Mouse (Mus musculus): Measurements from ENCODE around the gene Cfdp1. TPM values are rescaled to one million over a fixed set of nuclear protein-coding genes. Genes with fewer than 3 reads are reported as not detected.

Cfdp1 gene
- polyA plus RNA-seq, 2 experiments: 129 to 210 TPM

GRCm38 (mm10) chr8:111720115-111720544 is 134.0 kb downstream of the Cfdp1 start:
- DNase-seq (ENCODE audit: low spot score) (no peak), ATAC-seq (ENCODE audit: low FRiP score, low read depth) (no peak)
- H3K4me3 ChIP-seq (replicated peaks; ENCODE audit: low read length): no peak overlapping the region
- H3K9me3 ChIP-seq (ENCODE audit: control insufficient read depth, low read length): no peaks in the 10 kb centered on the region
- H3K4me2 ChIP-seq (replicated peaks; ENCODE audit: low read depth, low read length, severe bottlenecking): no peak overlapping the region
- WGBS: 68% methylated on average over 4 of the region's 4 CpGs
- TF ChIP-seq POLR2A (IDR thresholded peaks at IDR 0.05; ENCODE audit: borderline replicate concordance, extremely low read depth, insufficient read depth, insufficient read length): no peak
- no peaks in the 10 kb centered on the region for H3K27me3 ChIP-seq (ENCODE audit: control insufficient read depth, insufficient read depth, low read length)
- H3K4me1 ChIP-seq (ENCODE audit: control insufficient read depth, insufficient read depth, low read length): peaks cover 18% of the 10 kb centered on the region
- peaks cover 45% of the 10 kb centered on the region for H3K36me3 ChIP-seq (ENCODE audit: control insufficient read depth, insufficient read depth, low read length)
- no peak overlapping the region for H3K27ac ChIP-seq (replicated peaks; ENCODE audit: low read depth, low read length)
- H3K9ac ChIP-seq (ENCODE audit: low read depth, low read length, severe bottlenecking): no peak overlapping the region

GRCm38 (mm10) chr8:111718937-111719336 is 135.2 kb downstream of the Cfdp1 start:
- Histone ChIP-seq H3K4me1 (ENCODE audit: control insufficient read depth, insufficient read depth, low read length) (peaks cover 18% of the 10 kb centered on the region), H3K9me3 (ENCODE audit: control insufficient read depth, low read length) (no peaks in the 10 kb centered on the region), H3K9ac (ENCODE audit: low read depth, low read length, severe bottlenecking) (no peak overlapping the region), H3K36me3 (ENCODE audit: control insufficient read depth, insufficient read depth, low read length) (peaks cover 57% of the 10 kb centered on the region), H3K27ac (replicated peaks; ENCODE audit: low read depth, low read length) (no peak overlapping the region), H3K4me3 (replicated peaks; ENCODE audit: low read length) (no peak overlapping the region), H3K27me3 (ENCODE audit: control insufficient read depth, insufficient read depth, low read length) (no peaks in the 10 kb centered on the region), H3K4me2 (replicated peaks; ENCODE audit: low read depth, low read length, severe bottlenecking) (no peak overlapping the region)
- ATAC-seq (ENCODE audit: low FRiP score, low read depth) (no peak), DNase-seq (ENCODE audit: low spot score) (no peak)
- WGBS: 62% methylated on average over 5 of the region's 5 CpGs
- no peak for TF ChIP-seq POLR2A (IDR thresholded peaks at IDR 0.05; ENCODE audit: borderline replicate concordance, extremely low read depth, insufficient read depth, insufficient read length)

Other genes with a start within 250 kb of the Cfdp1 start
- 0.77 and 1.1 TPM in 2 replicates for gene Ldhd, start 223.9 kb downstream of the Cfdp1 start, polyA plus RNA-seq (2012; rRNA removed)
- 0.35 and 0.74 TPM in 2 replicates for gene Ldhd, start 223.9 kb downstream of the Cfdp1 start, polyA plus RNA-seq (2014; fragmentation: Nextera tagmentation; extraction: Ambion mirVana)
- 18.3 and 20.8 TPM in 2 replicates for gene Zfp1, start 210.9 kb downstream of the Cfdp1 start, polyA plus RNA-seq (2012; rRNA removed)
- gene Zfp1, start 210.9 kb downstream of the Cfdp1 start, polyA plus RNA-seq (2014; fragmentation: Nextera tagmentation; extraction: Ambion mirVana): 20.7 and 24.7 TPM in 2 replicates
- 0.10 and 0.91 TPM in 2 replicates for gene Ctrb1, start 163.3 kb downstream of the Cfdp1 start, polyA plus RNA-seq (2012; rRNA removed)
- not detected in 2 replicates for gene Ctrb1, start 163.3 kb downstream of the Cfdp1 start, polyA plus RNA-seq (2014; fragmentation: Nextera tagmentation; extraction: Ambion mirVana)
- gene Bcar1, start 110.5 kb downstream of the Cfdp1 start, polyA plus RNA-seq (2012; rRNA removed): 55.5 and 79.4 TPM in 2 replicates
- gene Bcar1, start 110.5 kb downstream of the Cfdp1 start, polyA plus RNA-seq (2014; fragmentation: Nextera tagmentation; extraction: Ambion mirVana): 40.7 and 45.4 TPM in 2 replicates
- 5.8 and 7.0 TPM in 2 replicates for gene Tmem170, start 22.5 kb upstream of the Cfdp1 start, polyA plus RNA-seq (2012; rRNA removed)
- 4.0 and 5.1 TPM in 2 replicates for gene Tmem170, start 22.5 kb upstream of the Cfdp1 start, polyA plus RNA-seq (2014; fragmentation: Nextera tagmentation; extraction: Ambion mirVana)
- gene Chst5, start 56.2 kb upstream of the Cfdp1 start, polyA plus RNA-seq (2012; rRNA removed): 11.7 and 17.0 TPM in 2 replicates
- 12.1 and 12.2 TPM in 2 replicates for gene Chst5, start 56.2 kb upstream of the Cfdp1 start, polyA plus RNA-seq (2014; fragmentation: Nextera tagmentation; extraction: Ambion mirVana)
- gene Tmem231, start 79.6 kb upstream of the Cfdp1 start, polyA plus RNA-seq (2012; rRNA removed): 16.3 and 19.8 TPM in 2 replicates
- 15.7 and 17.9 TPM in 2 replicates for gene Tmem231, start 79.6 kb upstream of the Cfdp1 start, polyA plus RNA-seq (2014; fragmentation: Nextera tagmentation; extraction: Ambion mirVana)
- 55.6 and 56.6 TPM in 2 replicates for gene Gabarapl2, start 86.4 kb upstream of the Cfdp1 start, polyA plus RNA-seq (2012; rRNA removed)
- gene Gabarapl2, start 86.4 kb upstream of the Cfdp1 start, polyA plus RNA-seq (2014; fragmentation: Nextera tagmentation; extraction: Ambion mirVana): 148 and 163 TPM in 2 replicates
- 11.4 and 12.2 TPM in 2 replicates for gene Adat1, start 138.0 kb upstream of the Cfdp1 start, polyA plus RNA-seq (2012; rRNA removed)
- gene Adat1, start 138.0 kb upstream of the Cfdp1 start, polyA plus RNA-seq (2014; fragmentation: Nextera tagmentation; extraction: Ambion mirVana): 6.1 and 6.8 TPM in 2 replicates
- gene Kars, start 157.0 kb upstream of the Cfdp1 start, polyA plus RNA-seq (2012; rRNA removed): 99.2 and 124 TPM in 2 replicates
- 204 and 207 TPM in 2 replicates for gene Kars, start 157.0 kb upstream of the Cfdp1 start, polyA plus RNA-seq (2014; fragmentation: Nextera tagmentation; extraction: Ambion mirVana)
- 14.9 and 16.5 TPM in 2 replicates for gene Terf2ip, start 157.1 kb upstream of the Cfdp1 start, polyA plus RNA-seq (2012; rRNA removed)
- gene Terf2ip, start 157.1 kb upstream of the Cfdp1 start, polyA plus RNA-seq (2014; fragmentation: Nextera tagmentation; extraction: Ambion mirVana): 17.5 and 21.5 TPM in 2 replicates
- 0.22 and 0.34 TPM in 2 replicates for gene Gm6793, start 160.7 kb upstream of the Cfdp1 start, polyA plus RNA-seq (2012; rRNA removed)
- 0.43 and 0.72 TPM in 2 replicates for gene Gm6793, start 160.7 kb upstream of the Cfdp1 start, polyA plus RNA-seq (2014; fragmentation: Nextera tagmentation; extraction: Ambion mirVana)

Measured in limb, embryonic 14.5 days (tissue).